Mouse (Mus musculus) embryonic facial prominence, embryonic 14.5 days (tissue): ENCODE results near the gene Hcrtr2. TPM values are rescaled to one million over a fixed set of nuclear protein-coding genes. Genes with fewer than 3 reads are reported as not detected.

Experiments used
- ATAC-seq: fragments of 200-750 bp; cut with Nextera tagmentation; 2 replicates; pipeline ENCODE4 v1.8.0; 2017; ENCODE audit warnings: low read depth, moderate number of reproducible peaks, moderate TSS enrichment
- DNase-seq: peaks from one replicate; pipeline ENCODE4 v3.0.0-alpha.2; 2015; ENCODE audit warnings: low spot score
- H3K27ac ChIP-seq: fragments of 300-500 bp; sonication (generic); replicated peaks from 2 replicates; pipeline ENCODE4 v1.5.1; 2014; ENCODE audit warnings: low read depth, mild to moderate bottlenecking, low read length, moderate library complexity
- H3K27me3 ChIP-seq: fragments of 300-500 bp; sonication (generic); replicated peaks from 2 replicates; pipeline ENCODE4 v1.6.1; 2014; ENCODE audit warnings: low read length; ENCODE audit not compliant: control insufficient read depth, insufficient read depth
- H3K36me3 ChIP-seq: fragments of 300-500 bp; sonication (generic); 2 replicates; pipeline ENCODE4 v1.6.1; 2014; ENCODE audit warnings: low read length, mixed read lengths; ENCODE audit not compliant: control insufficient read depth, insufficient read depth
- H3K4me1 ChIP-seq: fragments of 300-500 bp; sonication (generic); 2 replicates; pipeline ENCODE4 v1.6.1; 2014; ENCODE audit warnings: antibody characterized with exemption, low read length; ENCODE audit not compliant: control insufficient read depth, insufficient read depth
- H3K4me2 ChIP-seq: fragments of 300-500 bp; sonication (generic); 2 replicates; pipeline ENCODE4 v1.6.1; 2014; ENCODE audit warnings: low read depth, mild to moderate bottlenecking, low read length, moderate library complexity, mixed read lengths
- H3K4me3 ChIP-seq: fragments of 300-500 bp; sonication (generic); 2 replicates; pipeline ENCODE4 v1.5.1; 2014; ENCODE audit warnings: low read depth, mild to moderate bottlenecking, low read length
- H3K9ac ChIP-seq: fragments of 300-500 bp; sonication (generic); 2 replicates; pipeline ENCODE4 v1.6.1; 2014; ENCODE audit warnings: low read depth, mild to moderate bottlenecking, low read length, moderate library complexity, mixed read lengths
- H3K9me3 ChIP-seq: fragments of 300-500 bp; sonication (generic); 2 replicates; pipeline ENCODE4 v1.6.1; 2016; ENCODE audit warnings: low read length; ENCODE audit not compliant: control insufficient read depth
- WGBS: fragments of 180-500 bp; shearing (Covaris S2); extraction: QIAGEN DNeasy Blood & Tissue Kit; methylation state at CpG from one replicate; pipeline ENCODE4 v1.1.7; 2014; 5-methylcytosine and 5-hydroxymethylcytosine counted together
- polyA plus RNA-seq: library from polyadenylated mRNA; unstranded; fragments of >200 nt; fragmentation: Nextera tagmentation; extraction: Ambion mirVana; gene quantifications from 2 replicates; pipeline ENCODE4 v1.2.1, GENCODE M21; 2014

Gene Hcrtr2
- polyA plus RNA-seq, 1 experiment from 2014 or later = 0.54 TPM

- ATAC-seq (no peak), DNase-seq (no peak)
- Histone ChIP-seq H3K9ac (no peak overlapping the region), H3K4me1 (no peaks in the 10 kb centered on the region), H3K27me3 (no peaks in the 10 kb centered on the region), H3K4me3 (no peak overlapping the region), H3K36me3 (no peaks in the 10 kb centered on the region), H3K9me3 (no peaks in the 10 kb centered on the region), H3K4me2 (no peak overlapping the region), H3K27ac (no peak overlapping the region)
- WGBS = 85% methylated on average over 7 of the region's 7 CpGs
These were observed 71.1 kb downstream of the Hcrtr2 start for GRCm38 (mm10) chr9:76252544-76252943.

- no peak for DNase-seq
- no peaks in the 10 kb centered on the region for H3K9me3 ChIP-seq
- H3K4me1 ChIP-seq = no peaks in the 10 kb centered on the region
- ATAC-seq = no peak
- no peaks in the 10 kb centered on the region for H3K27me3 ChIP-seq
- no peak overlapping the region for H3K4me3 ChIP-seq
- WGBS = 90% methylated on average over 4 of the region's 4 CpGs
- no peaks in the 10 kb centered on the region for H3K36me3 ChIP-seq
- H3K27ac ChIP-seq = no peak overlapping the region
- no peak overlapping the region for H3K4me2 ChIP-seq
- H3K9ac ChIP-seq = no peak overlapping the region
These were observed 71.5 kb downstream of the Hcrtr2 start for GRCm38 (mm10) chr9:76252109-76252508.

GRCm38 (mm10) chr9:76242322-76242721 lies 81.3 kb downstream of the Hcrtr2 start:
- H3K27me3 ChIP-seq = no peaks in the 10 kb centered on the region
- no peaks in the 10 kb centered on the region for H3K36me3 ChIP-seq
- no peak overlapping the region for H3K4me3 ChIP-seq
- 42% methylated on average over 1 of the region's 1 CpGs for WGBS
- ATAC-seq = no peak
- no peak overlapping the region for H3K4me2 ChIP-seq
- DNase-seq = no peak
- peaks cover 1% of the 10 kb centered on the region; the same call in 1 of the 2 replicates for H3K4me1 ChIP-seq
- H3K27ac ChIP-seq = no peak overlapping the region
- no peaks in the 10 kb centered on the region for H3K9me3 ChIP-seq
- no peak overlapping the region for H3K9ac ChIP-seq

- no peak overlapping the region for H3K9ac ChIP-seq
- ATAC-seq = no peak
- H3K4me2 ChIP-seq = no peak overlapping the region
- DNase-seq = no peak
- H3K27me3 ChIP-seq = no peaks in the 10 kb centered on the region
- H3K36me3 ChIP-seq = no peaks in the 10 kb centered on the region
- H3K4me3 ChIP-seq = no peak overlapping the region
- WGBS = 82% methylated on average over 5 of the region's 5 CpGs
- peaks cover 4% of the 10 kb centered on the region; the same call in 1 of the 2 replicates for H3K4me1 ChIP-seq
- no peak overlapping the region for H3K27ac ChIP-seq
- no peaks in the 10 kb centered on the region for H3K9me3 ChIP-seq
These were observed 85.7 kb downstream of the Hcrtr2 start for GRCm38 (mm10) chr9:76237946-76238345.

- H3K36me3 ChIP-seq = no peaks in the 10 kb centered on the region
- peak overlapping the region; percentile 44; the same call in 1 of the 2 replicates for H3K4me3 ChIP-seq
- 0 out of 2 replicates have a peak overlapping the region, but pooled peaks have one; percentile 22 for H3K9ac ChIP-seq
- H3K4me1 ChIP-seq = peaks cover 4% of the 10 kb centered on the region; the same call in 1 of the 2 replicates
- no peaks in the 10 kb centered on the region for H3K9me3 ChIP-seq
- WGBS = 32% methylated on average over 12 of the region's 12 CpGs
- peak overlapping the region; percentile 80 for H3K4me2 ChIP-seq
- no peaks in the 10 kb centered on the region for H3K27me3 ChIP-seq
- H3K27ac ChIP-seq = no peak overlapping the region
- ATAC-seq (no peak), DNase-seq (peak; percentile 27)
These were observed 86.4 kb downstream of the Hcrtr2 start for GRCm38 (mm10) chr9:76237243-76237642.

GRCm38 (mm10) chr9:76236626-76237025 lies 87.0 kb downstream of the Hcrtr2 start:
- Histone ChIP-seq H3K36me3 (no peaks in the 10 kb centered on the region), H3K4me3 (peak overlapping the region; percentile 44), H3K4me2 (peak overlapping the region; percentile 80), H3K27me3 (no peaks in the 10 kb centered on the region), H3K9me3 (no peaks in the 10 kb centered on the region), H3K9ac (peak overlapping the region; percentile 64; the same call in 1 of the 2 replicates), H3K4me1 (peaks cover 4% of the 10 kb centered on the region; the same call in 1 of the 2 replicates), H3K27ac (peak overlapping the region; percentile 81; the same call in 1 of the 2 replicates)
- WGBS = 1% methylated on average over 7 of the region's 7 CpGs
- ATAC-seq (peak; percentile 83; the same call in 1 of the 2 replicates), DNase-seq (peak; percentile 89)

- Histone ChIP-seq H3K27ac (peak overlapping the region; percentile 81), H3K4me1 (peaks cover 4% of the 10 kb centered on the region; the same call in 1 of the 2 replicates), H3K9ac (peak overlapping the region; percentile 64), H3K27me3 (no peaks in the 10 kb centered on the region), H3K9me3 (no peaks in the 10 kb centered on the region), H3K4me3 (peak overlapping the region; percentile 44), H3K4me2 (peak overlapping the region; percentile 80), H3K36me3 (no peaks in the 10 kb centered on the region)
- peak; percentile 82 for DNase-seq
- WGBS = under 1% methylated on average over 14 of the region's 14 CpGs
- ATAC-seq = peak; percentile 87
These were observed 87.6 kb downstream of the Hcrtr2 start for GRCm38 (mm10) chr9:76235945-76236503.

GRCm38 (mm10) chr9:76234899-76235298 lies 88.8 kb downstream of the Hcrtr2 start:
- DNase-seq = no peak
- Histone ChIP-seq H3K4me3 (no peak overlapping the region), H3K4me2 (no peak overlapping the region), H3K4me1 (peaks cover 4% of the 10 kb centered on the region; the same call in 1 of the 2 replicates), H3K27me3 (no peaks in the 10 kb centered on the region), H3K9ac (no peak overlapping the region), H3K9me3 (no peaks in the 10 kb centered on the region), H3K27ac (no peak overlapping the region), H3K36me3 (no peaks in the 10 kb centered on the region)
- WGBS = 38% methylated on average over 7 of the region's 7 CpGs
- ATAC-seq = no peak

- Histone ChIP-seq H3K36me3 (no peaks in the 10 kb centered on the region), H3K4me2 (peak overlapping the region; percentile 20; the same call in 1 of the 2 replicates), H3K4me3 (no peak overlapping the region), H3K9me3 (no peaks in the 10 kb centered on the region), H3K4me1 (no peaks in the 10 kb centered on the region), H3K27me3 (no peaks in the 10 kb centered on the region), H3K9ac (no peak overlapping the region), H3K27ac (no peak overlapping the region)
- ATAC-seq (no peak), DNase-seq (peak; percentile 50)
- WGBS = 47% methylated on average over 11 of the region's 11 CpGs
These were observed 93.3 kb downstream of the Hcrtr2 start for GRCm38 (mm10) chr9:76230400-76230799.
